Mouse (Mus musculus) left cerebral cortex, postnatal 25 days (tissue): Measurements from ENCODE around the gene Dpysl4. TPM values are rescaled to one million over a fixed set of nuclear protein-coding genes. Genes with fewer than 3 reads are reported as not detected.

Experiments
- DNase-seq, 2 experiments: peaks; one replicate each; pipeline ENCODE4 v3.0.0; 2022; ENCODE audit warnings: low spot score in 2 of 2, mixed read lengths in 1 of 2
- intact Hi-C: fragments of 180-260 bp; cut with DNase I; formaldehyde crosslinking; loops from one replicate; pipeline ENCODE4 v1.15.1; 2025
- total RNA-seq, 2 experiments: library from RNA; stranded (reverse); gene quantifications; 2 replicates each; pipeline ENCODE4 v1.2.3; 2021

Gene Dpysl4
- 10 to 100 TPM; 57.7 to 62.6 TPM for total RNA-seq

- intact Hi-C loops = no loop called here
- DNase-seq = peak; percentile 92 to 96
Observed at GRCm38 (mm10) chr7:139085629-139086194, at the start of gene Dpysl4. Gene Dpysl4 (plus strand): TSS chr7:139086001.

DNA sequence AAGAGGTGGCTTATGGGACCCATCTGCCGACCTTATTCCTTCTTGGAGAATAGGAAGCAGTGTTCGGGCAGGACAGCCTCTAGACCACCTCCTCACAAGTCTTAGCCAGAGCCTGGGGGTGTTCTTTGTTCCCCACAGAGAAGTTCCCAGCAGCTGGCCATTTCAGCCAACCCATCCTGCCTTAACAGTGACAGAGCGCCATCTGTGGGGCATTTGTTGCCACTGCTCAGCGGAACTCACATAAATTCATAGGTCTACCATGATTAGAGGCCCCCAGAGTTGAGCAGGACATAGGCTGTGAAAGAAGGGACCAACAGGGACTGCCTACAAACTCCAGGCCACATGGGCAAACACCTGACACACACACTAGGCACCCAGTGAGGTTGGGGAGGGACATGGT, 22.4 kb upstream of the Dpysl4 start:
- intact Hi-C loops = no loop called here
- DNase-seq = no peak

- intact Hi-C loops = loop anchor here (1.0 kb wide), 1 partner anchor 36 kb away; no protein-coding TSS in a partner anchor
- DNase-seq = peak; percentile 79 to 88
Observed at GRCm38 (mm10) chr7:139068182-139068623, 17.6 kb upstream of the Dpysl4 start.

DNA sequence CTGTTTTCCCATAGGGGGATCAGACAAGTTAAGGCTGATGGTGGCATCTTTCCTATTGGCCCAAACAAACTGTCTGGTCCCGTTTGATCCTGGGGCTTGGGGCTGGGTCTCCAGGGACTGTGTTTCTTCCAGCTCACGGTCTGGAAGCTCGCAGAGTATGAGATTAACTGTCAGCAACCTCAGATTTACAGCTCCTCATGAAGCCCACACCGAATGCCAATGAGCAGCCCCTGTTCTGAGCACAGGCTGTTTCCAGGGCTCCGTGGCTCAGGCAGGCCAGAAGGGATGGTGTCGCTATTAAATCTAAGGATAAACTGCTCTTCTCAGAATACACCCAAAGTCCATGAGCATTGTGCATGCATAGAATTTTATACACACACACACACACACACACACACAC, 11.6 kb upstream of the Dpysl4 start:
- intact Hi-C loops = no loop called here
- no peak for DNase-seq

GRCm38 (mm10) chr7:139075054-139075794, 10.6 kb upstream of the Dpysl4 start:
- intact Hi-C loops = no loop called here
- DNase-seq = no peak

DNA sequence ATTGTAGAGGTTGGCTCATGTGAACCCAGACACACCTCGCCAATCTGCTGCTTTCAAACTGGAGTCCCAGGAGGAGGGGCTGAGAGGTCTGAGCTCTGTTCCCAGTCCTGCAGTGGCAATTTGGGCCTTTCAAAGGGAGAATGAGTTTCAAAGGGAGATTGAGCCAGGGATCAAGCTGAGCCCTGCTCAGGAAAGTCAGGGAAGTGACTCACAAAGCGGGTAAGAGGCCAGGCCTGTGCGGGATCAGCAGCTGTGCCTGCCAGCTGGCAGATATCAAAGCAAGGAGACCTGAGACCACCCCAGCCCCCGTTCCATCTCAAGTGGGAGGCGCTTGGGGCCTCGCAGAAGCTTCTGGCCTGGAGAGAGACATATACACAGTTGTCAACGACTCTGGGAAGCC, 8.5 kb upstream of the Dpysl4 start:
- DNase-seq = peak in 1 of 2 experiments; percentile 24
- intact Hi-C loops = no loop called here

DNA sequence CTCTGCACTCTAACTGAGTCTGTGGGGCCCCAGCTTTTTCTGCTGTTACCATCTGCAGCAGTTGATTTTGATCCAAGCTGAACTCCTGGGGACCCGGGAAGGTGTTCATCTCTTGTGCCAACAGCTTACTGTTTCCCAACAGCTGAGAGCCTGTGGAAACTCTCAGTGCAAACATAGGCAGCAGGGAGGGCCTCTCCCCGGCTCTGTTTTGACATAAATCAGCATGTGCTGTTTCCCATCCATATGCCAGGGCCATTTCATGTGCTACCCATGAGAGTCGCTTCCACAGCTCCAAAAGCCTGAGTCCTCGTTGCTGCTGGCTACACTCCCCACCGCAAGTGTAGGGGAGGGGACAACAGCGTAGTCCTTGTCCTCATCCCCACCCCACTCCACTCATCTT, 7.6 kb upstream of the Dpysl4 start:
- no peak for DNase-seq
- intact Hi-C loops = no loop called here

- intact Hi-C loops = no loop called here
- DNase-seq = no peak
Observed at GRCm38 (mm10) chr7:139079141-139079540, 6.7 kb upstream of the Dpysl4 start.

- DNase-seq = no peak
- intact Hi-C loops = no loop called here
Observed at GRCm38 (mm10) chr7:139080714-139081113, 5.1 kb upstream of the Dpysl4 start.

DNA sequence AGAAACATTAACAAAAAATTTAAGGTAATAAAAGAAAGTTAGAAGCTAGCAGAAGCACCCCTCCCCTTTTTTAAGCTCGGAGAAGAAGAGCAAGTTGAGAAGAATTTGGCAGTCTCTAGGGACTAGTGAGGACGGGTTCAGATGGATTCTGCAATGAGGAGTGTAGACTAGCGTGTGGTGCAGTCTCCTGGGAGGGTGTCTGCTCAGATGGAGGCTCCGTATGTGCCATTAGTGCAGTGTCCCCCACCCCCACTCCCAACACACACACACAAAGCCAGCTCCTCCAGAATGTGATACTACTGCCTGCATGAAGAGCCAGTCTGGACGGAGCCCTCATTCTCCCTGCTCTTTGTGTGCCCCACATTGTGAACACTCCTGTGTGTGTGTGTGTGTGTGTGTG, 4.6 kb upstream of the Dpysl4 start:
- DNase-seq = no peak
- intact Hi-C loops = no loop called here

- intact Hi-C loops = no loop called here
- no peak for DNase-seq
Observed at GRCm38 (mm10) chr7:139082281-139082680, 3.5 kb upstream of the Dpysl4 start.

DNA sequence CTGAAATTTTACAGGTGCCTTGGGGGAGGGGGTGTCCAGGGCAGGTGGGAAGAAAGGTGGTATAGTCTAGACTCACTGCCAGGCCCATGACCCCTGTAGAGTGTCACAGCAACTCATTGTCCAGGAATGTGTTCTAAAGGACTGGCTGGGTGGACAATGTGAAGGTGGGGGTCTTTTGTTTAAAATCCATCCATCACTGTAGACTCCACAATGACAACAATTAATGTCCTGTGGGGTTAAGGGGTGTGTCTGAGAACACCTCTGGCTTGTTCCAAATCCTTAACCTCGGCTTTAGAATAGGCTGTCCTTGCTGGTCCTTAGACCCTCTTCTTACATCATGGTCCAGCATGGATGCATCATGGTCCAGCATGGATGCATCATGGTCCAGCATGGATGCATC, 1.5 kb upstream of the Dpysl4 start:
- no peak for DNase-seq
- intact Hi-C loops = no loop called here

DNA sequence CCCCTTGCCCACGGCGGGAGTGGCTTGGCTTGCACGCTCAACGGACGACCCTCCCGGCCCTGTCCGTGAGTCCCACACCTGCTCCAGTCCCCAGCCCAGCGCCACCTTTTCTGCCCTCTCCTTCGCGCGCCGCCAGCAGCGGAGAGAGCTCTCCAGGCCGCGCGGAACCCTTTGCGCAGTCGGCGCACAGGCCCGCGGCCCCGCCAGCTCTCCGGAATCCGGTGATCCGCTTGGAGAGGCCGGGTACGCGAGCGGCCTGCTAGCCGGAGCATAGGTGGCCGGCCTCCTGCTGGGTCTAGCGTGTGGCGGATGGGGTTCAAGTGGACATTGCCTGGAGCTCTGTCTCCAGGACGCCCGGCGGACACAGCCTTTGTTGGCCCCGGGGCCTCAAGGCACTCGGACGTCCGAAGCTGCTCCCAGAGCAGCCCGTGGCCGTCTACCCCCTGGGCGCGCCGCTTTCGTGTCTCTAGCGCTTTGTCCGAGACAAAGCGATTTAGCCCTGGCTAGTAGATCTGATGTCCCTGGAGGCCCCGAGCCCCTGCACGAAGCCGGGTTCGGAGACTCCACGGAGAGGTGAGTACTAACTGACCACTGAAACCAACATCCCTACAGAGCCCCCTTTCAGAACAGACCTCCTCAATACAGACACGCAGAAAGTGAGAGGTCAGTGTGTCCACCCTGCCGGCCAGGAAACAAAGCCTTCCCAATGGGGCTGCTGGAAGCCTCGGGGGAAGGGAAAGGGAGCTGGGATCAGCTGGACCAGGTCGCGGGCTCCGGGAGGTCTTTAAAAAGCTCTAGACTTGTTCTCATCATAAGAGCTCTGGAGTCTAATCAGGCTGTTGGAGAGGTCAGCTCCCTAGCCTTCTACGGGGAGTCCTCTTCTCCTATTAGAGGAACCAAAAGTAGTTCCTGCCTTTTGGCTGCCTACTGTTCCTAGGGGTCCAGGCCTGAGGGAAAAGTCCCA, 676 bp downstream of the Dpysl4 start:
- intact Hi-C loops = no loop called here
- no peak for DNase-seq

GRCm38 (mm10) chr7:139087801-139088200, 2.0 kb downstream of the Dpysl4 start:
- peak in 1 of 2 experiments; percentile 28 for DNase-seq
- intact Hi-C loops = no loop called here

DNA sequence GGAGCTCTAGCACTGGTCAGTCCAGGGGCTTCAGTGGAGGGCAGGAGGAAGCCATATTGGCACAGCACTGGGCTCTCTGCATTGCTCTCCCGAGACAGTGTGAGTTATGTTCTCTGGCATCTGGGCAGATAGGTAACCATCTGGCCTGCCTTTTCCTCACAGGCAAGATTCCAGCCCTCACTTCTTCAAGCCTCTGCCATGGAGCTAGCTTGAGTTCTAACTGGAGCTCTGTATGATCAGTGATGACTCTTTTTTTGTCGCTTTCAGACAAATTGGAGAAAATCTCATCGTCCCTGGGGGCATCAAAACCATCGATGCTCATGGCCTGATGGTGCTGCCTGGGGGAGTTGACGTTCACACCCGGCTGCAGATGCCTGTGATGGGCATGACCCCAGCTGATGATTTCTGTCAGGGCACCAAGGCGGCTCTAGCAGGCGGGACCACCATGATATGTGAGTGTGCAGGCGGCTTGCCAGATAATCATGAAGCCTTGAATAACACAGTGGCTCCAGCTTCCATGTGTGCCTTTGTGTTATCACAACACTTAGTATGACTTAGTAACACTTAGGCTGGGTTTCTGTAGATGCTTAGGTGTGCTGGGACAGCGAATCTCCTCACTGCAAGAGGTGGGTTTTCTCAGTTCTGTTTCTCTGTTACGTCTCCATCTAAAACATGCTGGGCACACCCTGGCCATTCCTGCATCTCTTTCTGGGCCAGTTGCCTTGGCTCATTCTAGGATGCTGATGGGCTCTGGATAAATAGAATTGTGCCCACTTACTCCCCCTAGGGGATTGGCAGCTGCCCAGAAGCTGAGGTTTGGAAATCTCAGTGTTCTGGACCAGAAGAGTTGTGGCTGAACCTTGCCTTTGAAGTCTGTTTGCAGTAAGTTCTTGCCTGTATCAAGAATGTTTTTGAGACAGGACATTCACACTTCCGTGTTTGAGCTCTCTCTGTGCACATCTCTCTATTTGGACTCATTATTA, 4.4 kb downstream of the Dpysl4 start:
- intact Hi-C loops = no loop called here
- peak in 1 of 2 experiments; percentile 60 for DNase-seq

DNA sequence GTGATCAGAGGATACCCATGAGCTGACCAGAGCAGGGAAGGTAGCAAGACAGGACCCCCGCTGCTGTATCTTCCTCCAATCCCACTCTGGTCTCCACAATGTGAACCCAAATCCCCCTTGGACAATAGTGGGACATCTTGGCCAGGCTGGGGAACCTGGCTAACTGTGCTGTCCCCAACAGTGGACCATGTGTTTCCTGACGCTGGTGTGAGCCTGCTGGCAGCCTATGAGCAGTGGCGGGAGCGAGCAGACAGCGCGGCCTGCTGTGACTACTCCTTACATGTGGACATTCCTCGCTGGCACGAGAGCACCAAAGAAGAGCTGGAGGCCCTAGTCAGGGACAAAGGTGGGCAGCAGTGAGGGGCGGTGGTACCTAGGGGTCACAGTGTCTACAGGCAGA, 5.9 kb downstream of the Dpysl4 start:
- DNase-seq = no peak
- intact Hi-C loops = no loop called here

- intact Hi-C loops = no loop called here
- no peak for DNase-seq
Observed at GRCm38 (mm10) chr7:139092676-139093075, 6.9 kb downstream of the Dpysl4 start.

DNA sequence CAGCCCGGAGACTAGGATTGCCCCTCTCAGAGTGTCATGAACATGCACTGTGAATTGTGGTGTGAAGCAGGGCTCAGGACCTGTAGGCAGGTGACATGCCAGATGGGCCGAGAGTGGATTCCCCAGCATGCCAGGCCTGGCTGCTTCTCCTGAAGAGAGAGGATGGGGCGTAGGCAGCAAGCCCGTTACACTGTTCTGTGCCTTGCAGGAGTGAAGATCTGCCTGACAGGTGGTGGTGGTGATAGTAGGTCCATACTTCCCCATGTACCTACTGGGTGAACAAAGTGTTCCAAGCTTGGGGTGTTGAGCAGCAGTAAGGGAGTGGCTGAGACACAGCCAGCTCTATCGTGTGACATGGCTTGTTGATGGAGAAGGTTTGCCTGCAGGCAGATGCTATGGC, 7.3 kb downstream of the Dpysl4 start:
- intact Hi-C loops = no loop called here
- peak in 1 of 2 experiments; percentile 72 for DNase-seq

DNA sequence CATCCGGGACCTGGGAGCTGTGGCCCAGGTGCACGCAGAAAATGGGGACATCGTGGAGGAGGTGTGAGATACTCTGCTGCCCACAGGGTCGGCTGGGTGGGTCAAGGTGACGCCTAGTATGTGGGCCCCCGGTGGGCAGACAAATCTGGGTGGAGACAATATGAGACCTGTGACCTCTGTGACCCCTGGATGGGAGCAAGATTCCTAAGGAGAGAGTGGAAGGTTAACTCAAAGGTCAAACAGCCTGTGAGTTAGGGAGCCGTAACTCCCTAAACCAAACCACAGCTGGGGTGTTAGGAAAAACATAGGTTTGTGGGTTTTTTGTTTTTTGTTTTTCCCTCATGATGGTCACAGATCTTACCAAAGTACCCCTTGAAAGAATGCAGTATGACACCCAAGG, 8.0 kb downstream of the Dpysl4 start:
- intact Hi-C loops = no loop called here
- DNase-seq = no peak
